Mouse (Mus musculus): Measurements from ENCODE around the gene Scnn1g.

GRCm38 (mm10) chr7:121803011-121803410 lies 68.7 kb downstream of the Scnn1g start:
- TF ChIP-seq MAX (IDR thresholded peaks at IDR 0.05; ENCODE audit: low read depth) (no peak), E2F4 (IDR thresholded peaks at IDR 0.05; ENCODE audit: insufficient read depth) (no peak), TCF12 (IDR thresholded peaks at IDR 0.05; ENCODE audit: insufficient read depth, poor library complexity, severe bottlenecking) (no peak), USF1 (IDR thresholded peaks at IDR 0.05; ENCODE audit: low read depth) (no peak), MYOG (IDR thresholded peaks at IDR 0.05; ENCODE audit: control insufficient read depth in 1 of 3, insufficient read depth in 1 of 3, insufficient read length in 2 of 3, low read depth in 2 of 3) (no peak), POLR2A (IDR thresholded peaks at IDR 0.05; ENCODE audit: insufficient read length, low read depth) (no peak), POLR2AphosphoS2 (IDR thresholded peaks at IDR 0.05; ENCODE audit: insufficient read length, low read depth) (no peak), REST (IDR thresholded peaks at IDR 0.05; ENCODE audit: insufficient read depth, insufficient read length) (no peak), MYOD1 (IDR thresholded peaks at IDR 0.05; ENCODE audit: control insufficient read depth in 1 of 3, insufficient read length in 2 of 3, low read depth in 2 of 3) (no peak), TCF3 (IDR thresholded peaks at IDR 0.05; ENCODE audit: insufficient read length, low read depth) (no peak), CEBPB (IDR thresholded peaks at IDR 0.05; ENCODE audit: insufficient read depth, poor library complexity, severe bottlenecking) (no peak)
